Mouse (Mus musculus) heart, embryonic 11.5 days (tissue): ENCODE data around the gene Csde1. TPM values are rescaled to one million over a fixed set of nuclear protein-coding genes. Genes with fewer than 3 reads are reported as not detected.

Experiments
- ATAC-seq: fragments of 200-750 bp; cut with Nextera tagmentation; replicated peaks from 2 replicates; pipeline ENCODE4 v1.8.0; 2017; ENCODE audit warnings: moderate library complexity; ENCODE audit not compliant: insufficient number of reproducible peaks, low FRiP score, low TSS enrichment
- H3K27ac ChIP-seq: fragments of 300-500 bp; sonication (generic); 2 replicates; pipeline ENCODE4 v1.5.1; 2014; ENCODE audit warnings: mild to moderate bottlenecking, low read depth, low read length
- H3K27me3 ChIP-seq: fragments of 300-500 bp; sonication (generic); 2 replicates; pipeline ENCODE4 v1.6.1; 2014; ENCODE audit warnings: mild to moderate bottlenecking, low read length, mixed read lengths; ENCODE audit not compliant: control insufficient read depth, insufficient read depth
- H3K36me3 ChIP-seq: fragments of 300-500 bp; sonication (generic); 2 replicates; pipeline ENCODE4 v1.6.1; 2014; ENCODE audit warnings: mild to moderate bottlenecking, low read length, moderate library complexity, mixed read lengths; ENCODE audit not compliant: control insufficient read depth, insufficient read depth
- H3K4me1 ChIP-seq: fragments of 300-500 bp; sonication (generic); 2 replicates; pipeline ENCODE4 v1.6.1; 2014; ENCODE audit warnings: low read length; ENCODE audit not compliant: control insufficient read depth, insufficient read depth
- H3K4me2 ChIP-seq: fragments of 300-500 bp; sonication (generic); 2 replicates; pipeline ENCODE4 v1.6.1; 2014; ENCODE audit warnings: mild to moderate bottlenecking, moderate library complexity
- H3K4me3 ChIP-seq: fragments of 300-500 bp; sonication (generic); 2 replicates; pipeline ENCODE4 v1.5.1; 2014; ENCODE audit warnings: low read depth, low read length
- H3K9ac ChIP-seq: fragments of 300-500 bp; sonication (generic); 2 replicates; pipeline ENCODE4 v1.6.1; 2014; ENCODE audit warnings: mild to moderate bottlenecking, low read depth, low read length, moderate library complexity
- H3K9me3 ChIP-seq: fragments of 300-500 bp; sonication (generic); replicated peaks from 2 replicates; pipeline ENCODE4 v1.6.1; 2016; ENCODE audit warnings: low read length; ENCODE audit not compliant: control insufficient read depth
- WGBS: fragments of 180-500 bp; shearing (Covaris S2); extraction: QIAGEN DNeasy Blood & Tissue Kit; methylation state at CpG from one replicate; pipeline ENCODE4 v1.1.7; 2014; ENCODE audit not compliant: insufficient replicate concordance; 5-methylcytosine and 5-hydroxymethylcytosine counted together
- polyA plus RNA-seq: library from polyadenylated mRNA; unstranded; fragments of >200 nt; fragmentation: Nextera tagmentation; extraction: Ambion mirVana; gene quantifications from 2 replicates; pipeline ENCODE4 v1.2.1, GENCODE M21; 2014

Csde1 gene
- polyA plus RNA-seq, 1 experiment from 2014 or later = 335 TPM

GRCm38 (mm10) chr3:102995605-102996321 is 24.5 kb upstream of the Csde1 start, which contains the start of gene Sike1:
Gene Sike1, plus strand, starts transcription at chr3:102995708.
- H3K36me3 ChIP-seq = peaks cover 24% of the 10 kb centered on the region
- peak within 1 kb of the TSS; percentile 91 for H3K27ac ChIP-seq
- 0 out of 2 replicates have a peak, but pooled peaks cover 3% of the 10 kb centered on the region for H3K9me3 ChIP-seq
- peak; percentile 97 for ATAC-seq
- peak within 1 kb of the TSS; percentile 66 for H3K4me3 ChIP-seq
- peaks cover 6% of the 10 kb centered on the region for H3K4me1 ChIP-seq
- H3K9ac ChIP-seq = peak within 1 kb of the TSS; percentile 80
- WGBS = under 1% methylated on average over 60 of the region's 60 CpGs
- no peaks in the 10 kb centered on the region for H3K27me3 ChIP-seq
- H3K4me2 ChIP-seq = peak within 1 kb of the TSS; percentile 74

DNA sequence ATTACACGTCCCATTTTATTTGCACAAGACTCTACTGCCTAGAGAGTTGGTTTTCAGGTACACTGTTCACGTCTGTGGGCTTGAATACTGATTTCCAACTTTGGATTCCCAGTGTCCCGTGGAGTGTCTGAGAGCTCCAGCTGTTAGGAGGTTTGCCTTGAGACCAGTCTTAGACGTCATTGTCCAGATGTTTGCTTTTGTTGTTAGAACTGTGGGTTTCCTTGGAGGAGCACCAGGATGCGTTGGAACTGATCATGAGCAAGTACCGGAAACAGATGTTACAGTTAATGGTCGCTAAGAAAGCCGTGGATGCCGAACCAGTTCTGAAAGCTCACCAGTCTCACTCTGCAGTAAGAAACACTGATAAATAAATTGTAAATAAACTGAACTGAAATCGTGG is 23.2 kb upstream of the Csde1 start:
- Histone ChIP-seq H3K4me2 (peak overlapping the region; percentile 74), H3K36me3 (peaks cover 25% of the 10 kb centered on the region), H3K4me1 (peaks cover 6% of the 10 kb centered on the region), H3K9ac (no peak overlapping the region), H3K27me3 (no peaks in the 10 kb centered on the region), H3K9me3 (0 out of 2 replicates have a peak, but pooled peaks cover 3% of the 10 kb centered on the region), H3K27ac (no peak overlapping the region), H3K4me3 (no peak overlapping the region)
- ATAC-seq = no peak
- WGBS = 80% methylated on average over 10 of the region's 10 CpGs

DNA sequence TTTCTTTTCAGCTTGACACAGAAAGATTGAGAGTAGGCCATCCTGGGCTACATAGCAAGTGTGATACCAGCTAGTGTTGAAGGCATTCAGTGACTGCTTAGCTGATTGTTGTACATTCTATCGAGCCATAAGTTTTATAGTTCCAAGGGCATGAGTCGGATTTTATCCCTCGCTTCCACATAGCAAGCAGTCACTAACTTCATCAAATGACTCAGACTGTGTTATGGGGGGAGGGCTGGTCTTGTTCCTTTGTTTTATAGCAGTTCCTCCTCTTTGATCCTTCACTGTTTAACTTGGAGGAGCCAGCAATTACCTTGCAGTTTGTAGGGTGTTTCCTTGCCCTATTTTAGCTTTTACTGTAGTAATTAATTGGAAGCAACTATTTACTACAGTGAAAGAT is 22.6 kb upstream of the Csde1 start:
- Histone ChIP-seq H3K4me2 (no peak overlapping the region), H3K4me1 (peaks cover 6% of the 10 kb centered on the region), H3K27ac (no peak overlapping the region), H3K4me3 (no peak overlapping the region), H3K9me3 (0 out of 2 replicates have a peak, but pooled peaks cover 3% of the 10 kb centered on the region), H3K27me3 (no peaks in the 10 kb centered on the region), H3K9ac (no peak overlapping the region), H3K36me3 (peaks cover 28% of the 10 kb centered on the region)
- no peak for ATAC-seq
- 89% methylated on average over 3 of the region's 3 CpGs for WGBS

- H3K4me3 ChIP-seq = no peak overlapping the region
- H3K4me2 ChIP-seq = no peak overlapping the region
- 89% methylated on average over 7 of the region's 7 CpGs for WGBS
- H3K4me1 ChIP-seq = peaks cover 2% of the 10 kb centered on the region
- peaks cover 32% of the 10 kb centered on the region for H3K36me3 ChIP-seq
- H3K9ac ChIP-seq = no peak overlapping the region
- H3K9me3 ChIP-seq = 0 out of 2 replicates have a peak, but pooled peaks cover 3% of the 10 kb centered on the region
- H3K27ac ChIP-seq = no peak overlapping the region
- no peak for ATAC-seq
- H3K27me3 ChIP-seq = no peaks in the 10 kb centered on the region
Measured at GRCm38 (mm10) chr3:103001595-103001994, 18.6 kb upstream of the Csde1 start.

DNA sequence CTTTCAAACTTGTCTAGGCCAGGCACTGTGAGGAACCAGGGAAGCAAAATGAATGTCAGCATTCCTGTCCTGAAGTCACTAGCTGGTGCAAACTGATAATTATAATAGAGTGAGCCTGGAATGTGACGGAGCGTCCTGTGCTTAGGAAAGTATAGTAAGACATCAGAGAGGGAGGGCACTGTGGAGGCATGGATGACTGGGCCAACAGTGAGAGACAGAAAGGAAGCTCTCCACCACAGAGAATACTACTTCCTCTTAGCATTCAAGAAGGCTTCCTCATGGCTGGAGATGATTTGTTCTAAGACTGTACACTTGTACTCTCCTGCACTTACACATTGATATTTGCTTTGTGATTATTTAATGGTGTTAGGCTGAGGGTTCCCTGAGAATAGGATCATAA is 2.9 kb upstream of the Csde1 start:
- Histone ChIP-seq H3K9me3 (no peaks in the 10 kb centered on the region), H3K9ac (no peak overlapping the region), H3K4me2 (no peak overlapping the region), H3K4me1 (no peaks in the 10 kb centered on the region), H3K4me3 (no peak overlapping the region), H3K27me3 (no peaks in the 10 kb centered on the region), H3K27ac (no peak overlapping the region), H3K36me3 (no peaks in the 10 kb centered on the region)
- WGBS = 46% methylated on average over 2 of the region's 2 CpGs
- no peak for ATAC-seq

GRCm38 (mm10) chr3:103019462-103019861 is 764 bp upstream of the Csde1 start:
- Histone ChIP-seq H3K9me3 (no peaks in the 10 kb centered on the region), H3K27me3 (no peaks in the 10 kb centered on the region), H3K4me1 (no peaks in the 10 kb centered on the region), H3K4me3 (no peak overlapping the region), H3K9ac (peak overlapping the region; percentile 100; the same call in 1 of the 2 replicates), H3K36me3 (no peaks in the 10 kb centered on the region), H3K4me2 (peak overlapping the region; percentile 56), H3K27ac (no peak overlapping the region)
- 78% methylated on average over 2 of the region's 2 CpGs for WGBS
- no peak for ATAC-seq

GRCm38 (mm10) chr3:103020943-103021638 is 865 bp downstream of the Csde1 start:
- H3K27ac ChIP-seq = peak overlapping the region; percentile 98
- peak overlapping the region; percentile 99 for H3K4me3 ChIP-seq
- H3K36me3 ChIP-seq = no peaks in the 10 kb centered on the region
- H3K4me1 ChIP-seq = no peaks in the 10 kb centered on the region
- H3K9ac ChIP-seq = peak overlapping the region; percentile 100
- ATAC-seq = peak; percentile 94
- peak overlapping the region; percentile 76 for H3K4me2 ChIP-seq
- WGBS = under 1% methylated on average over 31 of the region's 37 CpGs
- no peaks in the 10 kb centered on the region for H3K9me3 ChIP-seq
- H3K27me3 ChIP-seq = no peaks in the 10 kb centered on the region

GRCm38 (mm10) chr3:103026174-103026573 is 5.9 kb downstream of the Csde1 start:
- no peaks in the 10 kb centered on the region for H3K27me3 ChIP-seq
- H3K4me1 ChIP-seq = no peaks in the 10 kb centered on the region
- no peak overlapping the region for H3K27ac ChIP-seq
- H3K36me3 ChIP-seq = peaks cover 13% of the 10 kb centered on the region
- no peak overlapping the region for H3K9ac ChIP-seq
- H3K4me2 ChIP-seq = no peak overlapping the region
- ATAC-seq = no peak
- no peak overlapping the region for H3K4me3 ChIP-seq
- H3K9me3 ChIP-seq = no peaks in the 10 kb centered on the region
- 84% methylated on average over 1 of the region's 1 CpGs for WGBS
